Mouse (Mus musculus) inflammation-experienced regulatory T-cells, adult 16 weeks (primary cell): ENCODE measurements around the gene Prss50. TPM values are rescaled to one million over a fixed set of nuclear protein-coding genes. Genes with fewer than 3 reads are reported as not detected.

Experiments used
- polyA plus RNA-seq: library from polyadenylated mRNA; unstranded; fragments of 100-300 nt; shearing (Covaris generic); gene quantifications from one replicate; pipeline ENCODE4 v1.2.1, GENCODE M21; 2017

Prss50 gene
- polyA plus RNA-seq, result 0.60 TPM

DNA sequence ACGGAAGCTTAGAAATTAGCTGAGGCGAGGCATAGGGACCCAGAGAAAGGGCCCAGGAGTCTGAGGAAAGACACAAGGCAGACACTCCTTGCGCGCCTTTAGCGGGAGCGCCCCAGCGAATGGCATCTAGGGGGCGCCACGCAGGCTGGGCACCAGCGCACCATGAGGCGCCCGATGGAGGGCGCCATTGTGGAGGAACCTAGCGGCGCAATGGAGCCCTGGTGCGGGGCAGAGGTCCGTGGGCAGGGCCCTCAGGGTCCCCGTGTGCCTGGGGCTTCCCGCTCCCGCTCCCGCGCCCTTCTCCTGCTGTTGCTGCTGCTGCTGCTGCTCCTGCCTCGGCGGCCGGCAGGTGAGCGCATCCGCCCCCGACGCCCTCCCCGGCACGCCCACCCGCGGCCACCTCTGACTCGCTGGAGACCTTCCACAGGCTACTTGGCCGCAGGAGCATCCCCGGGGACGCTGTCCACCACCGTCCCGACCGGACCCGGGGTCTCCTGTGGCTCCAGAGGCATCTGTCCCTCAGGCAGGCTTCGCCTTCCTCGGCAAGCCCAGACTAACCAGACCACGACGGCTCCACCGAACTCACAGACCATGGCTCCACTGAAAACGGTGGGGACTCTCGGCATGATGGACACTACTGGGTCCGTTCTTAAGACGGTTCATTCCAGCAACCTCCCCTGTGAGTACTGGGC, at the start of gene Prss50:
TSS of gene Prss50 (plus strand) at position 187 of the 692 bp plus-strand sequence.

DNA sequence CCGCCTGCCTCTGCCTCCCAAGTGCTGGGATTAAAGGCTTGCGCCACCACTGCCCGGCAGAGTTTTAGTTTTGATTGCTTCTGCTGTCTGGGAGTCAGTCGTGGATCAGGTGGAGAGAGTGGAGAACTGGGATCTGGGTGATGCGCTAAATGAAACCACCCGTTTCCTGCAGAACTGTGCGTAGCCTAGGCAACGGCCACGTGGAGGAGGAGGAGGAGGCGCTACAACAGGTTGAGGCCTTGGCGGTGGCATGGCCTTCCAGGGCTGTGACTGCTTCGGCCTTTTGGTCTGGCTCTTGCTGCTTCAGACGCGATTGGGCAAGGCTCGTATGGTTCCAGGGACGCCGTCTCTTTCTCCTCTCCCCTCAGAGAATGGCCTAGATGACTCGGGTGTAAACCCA, 44.0 kb upstream of the Prss50 start, which contains the start of gene Prss44:
TSS of gene Prss44 (plus strand) at position 206 of the 400 bp plus-strand sequence.

DNA sequence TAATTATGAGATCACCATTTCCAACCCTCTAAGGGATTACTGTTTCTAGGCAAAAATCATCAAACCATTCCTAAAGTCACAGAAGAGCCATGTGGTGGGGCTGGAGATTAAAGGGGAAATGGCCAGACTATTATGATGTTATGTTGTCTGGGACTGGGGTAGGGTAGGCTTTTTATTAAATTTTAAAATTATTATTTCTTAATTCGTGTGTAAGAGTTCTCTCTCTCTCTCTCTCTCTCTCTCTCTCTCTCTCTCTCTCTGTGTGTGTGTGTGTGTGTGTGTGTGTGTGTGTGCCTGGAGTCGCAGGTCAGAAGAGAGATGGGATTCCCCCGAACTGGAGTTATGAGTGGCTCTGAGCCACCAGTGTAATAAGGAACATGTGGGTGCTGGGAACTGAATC, 31.4 kb upstream of the Prss50 start, which contains the start of gene Prss43:
TSS of gene Prss43 (plus strand) at position 301 of the 400 bp plus-strand sequence.

DNA sequence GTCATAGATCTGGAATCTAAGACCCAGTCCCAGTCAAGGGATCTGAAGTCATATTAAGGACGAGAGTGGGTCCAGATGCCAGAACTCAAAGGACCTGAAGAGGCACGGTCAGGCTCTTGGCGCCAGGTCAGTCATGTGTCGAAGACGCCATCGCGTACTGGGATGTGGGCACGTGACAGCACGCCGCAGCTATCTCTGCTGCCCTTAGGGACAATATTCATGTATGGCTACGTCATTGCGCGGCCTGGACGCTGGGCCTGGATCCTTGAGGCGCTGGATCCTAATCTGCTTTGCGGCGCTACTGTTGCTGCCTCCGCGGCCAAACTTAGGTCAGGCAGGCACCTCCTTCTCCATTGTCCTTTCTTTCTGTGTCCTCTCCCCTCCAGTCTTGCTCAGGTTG, 23.4 kb upstream of the Prss50 start, which contains the start of gene Prss45:
TSS of gene Prss45 (plus strand) at position 178 of the 400 bp plus-strand sequence.

DNA sequence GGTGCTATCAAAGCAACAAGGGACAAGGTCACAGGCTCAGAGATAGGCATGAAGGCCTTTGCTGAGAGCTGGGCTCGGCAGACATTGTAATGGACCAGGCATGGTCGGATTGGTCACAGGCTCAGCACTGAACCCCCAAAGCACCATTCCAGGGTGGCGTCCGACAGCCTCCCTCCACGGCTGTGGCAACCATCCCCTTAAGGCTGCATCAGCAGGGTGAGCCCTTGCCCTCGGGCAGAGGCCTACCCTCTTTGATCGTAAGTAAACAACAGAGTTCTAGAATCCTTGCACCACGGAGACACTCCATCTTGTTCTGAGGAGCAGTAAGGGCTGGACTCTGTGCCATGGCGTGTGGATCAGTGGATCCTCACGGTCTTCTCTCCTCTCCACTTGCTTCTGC, 13.6 kb upstream of the Prss50 start, which contains the start of gene Prss46:
TSS of gene Prss46 (plus strand) at position 301 of the 400 bp plus-strand sequence.

DNA sequence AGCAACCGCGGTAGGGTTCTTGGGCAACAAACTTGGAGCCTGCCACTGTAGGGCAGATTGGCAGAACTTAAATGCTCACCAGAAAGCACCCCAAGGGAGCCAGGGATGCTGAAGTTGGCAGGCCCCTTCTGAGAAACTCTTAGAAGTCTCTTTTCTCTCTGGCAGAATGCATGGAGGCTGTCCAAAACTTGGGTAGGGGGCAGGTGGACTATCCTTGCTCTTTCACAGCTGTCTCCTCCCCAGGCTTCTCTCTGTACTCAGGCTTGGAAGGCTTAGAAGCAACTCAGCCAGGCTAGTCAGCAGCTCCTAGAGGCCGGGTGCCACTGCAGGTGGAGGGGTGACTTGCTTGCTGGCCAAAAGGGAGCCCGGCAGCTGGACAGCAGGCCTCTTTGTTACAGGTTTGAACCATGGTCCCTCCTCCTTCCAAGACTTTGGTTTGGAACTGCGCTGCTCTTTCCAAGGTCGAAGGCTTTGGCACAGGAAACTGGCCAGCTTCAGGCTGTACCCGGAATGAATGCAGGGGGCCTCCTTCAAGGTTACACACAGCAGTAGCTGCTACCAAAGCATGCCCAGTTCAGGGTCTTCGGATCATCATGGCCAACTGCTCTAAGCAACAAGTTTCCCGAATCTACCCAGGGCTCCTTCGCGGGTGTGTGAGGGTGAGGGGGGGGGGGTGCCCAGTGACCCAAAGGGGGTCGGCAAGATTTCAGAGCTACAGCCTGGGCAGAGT, 21.6 kb downstream of the Prss50 start, which contains the start of gene Als2cl:
TSS of gene Als2cl (plus strand) at position 680 of the 730 bp plus-strand sequence.

DNA sequence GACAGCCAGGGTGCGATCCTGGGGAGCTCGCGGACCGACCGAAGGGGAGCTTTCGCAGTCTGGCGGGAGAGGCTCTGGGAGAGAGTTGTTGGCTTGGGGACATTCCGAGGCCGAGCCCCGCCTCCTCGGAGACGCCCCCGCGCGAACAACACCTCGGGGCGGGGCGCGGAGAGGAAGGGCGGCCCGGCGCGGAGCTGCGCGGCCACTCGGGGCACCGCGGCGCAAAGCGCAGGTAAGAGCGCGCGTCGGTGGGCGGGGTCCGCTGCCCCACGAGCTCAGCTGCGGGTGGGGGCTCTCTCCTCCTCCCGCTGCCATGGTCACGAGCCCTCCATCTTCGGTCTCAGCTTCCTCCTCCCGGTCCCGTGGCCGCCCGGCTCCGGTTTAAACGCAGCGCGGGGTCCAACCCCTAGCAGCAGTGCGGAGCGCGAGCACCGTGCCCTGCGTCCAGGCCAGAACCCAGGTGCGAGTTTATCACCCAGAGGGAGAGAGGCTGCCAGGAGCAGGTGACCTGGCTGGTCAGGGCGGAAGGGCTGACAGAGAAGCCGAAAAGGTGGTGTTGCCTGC, 22.3 kb downstream of the Prss50 start, which contains the start of gene Tmie:
TSS of gene Tmie (minus strand) at position 116 of the 564 bp plus-strand sequence.

Other genes starting within 250 kb of the Prss50 start
- 3.6 TPM for gene Nradd, start 233.5 kb upstream of the Prss50 start, polyA plus RNA-seq
- 64.3 TPM for gene Nbeal2, start 203.8 kb upstream of the Prss50 start, polyA plus RNA-seq
- 275 TPM for gene Ccdc12, start 201.5 kb upstream of the Prss50 start, polyA plus RNA-seq
- not detected for gene Myl3, start 116.1 kb upstream of the Prss50 start, polyA plus RNA-seq
- not detected for gene Pth1r, start 110.8 kb upstream of the Prss50 start, polyA plus RNA-seq
- gene Prss42, start 59.8 kb upstream of the Prss50 start, polyA plus RNA-seq, result not detected
- gene Prss44, start 44.0 kb upstream of the Prss50 start, polyA plus RNA-seq, result not detected
- gene Prss43, start 31.3 kb upstream of the Prss50 start, polyA plus RNA-seq, result not detected
- gene Prss45, start 23.4 kb upstream of the Prss50 start, polyA plus RNA-seq, result not detected
- not detected for gene Prss46, start 13.5 kb upstream of the Prss50 start, polyA plus RNA-seq
- gene Als2cl, start 21.9 kb downstream of the Prss50 start, polyA plus RNA-seq, result 40.7 TPM
- 4.4 TPM for gene Tmie, start 22.1 kb downstream of the Prss50 start, polyA plus RNA-seq
- gene Fam240a, start 58.9 kb downstream of the Prss50 start, polyA plus RNA-seq, result not detected
- gene Tdgf1, start 88.2 kb downstream of the Prss50 start, polyA plus RNA-seq, result 1.5 TPM
- gene Lrrc2, start 93.6 kb downstream of the Prss50 start, polyA plus RNA-seq, result not detected
- not detected for gene Rtp3, start 132.6 kb downstream of the Prss50 start, polyA plus RNA-seq
- gene Ltf, start 161.3 kb downstream of the Prss50 start, polyA plus RNA-seq, result 0.21 TPM
- gene Ccrl2, start 199.6 kb downstream of the Prss50 start, polyA plus RNA-seq, result 20.8 TPM